Mouse (Mus musculus) forebrain, postnatal 0 days (tissue): ENCODE data around the gene Chst8. TPM values are rescaled to one million over a fixed set of nuclear protein-coding genes. Genes with fewer than 3 reads are reported as not detected.

ENCODE experiments used
- ATAC-seq: fragments of 200-750 bp; cut with Nextera tagmentation; 2 replicates; pipeline ENCODE4 v1.8.0; 2017; ENCODE audit warnings: mild to moderate bottlenecking, moderate library complexity
- DNase-seq: peaks from one replicate; pipeline ENCODE4 v3.0.0-alpha.2; 2015
- H3K27ac ChIP-seq: fragments of 300-500 bp; sonication (generic); 2 replicates; pipeline ENCODE4 v1.5.1; 2014; ENCODE audit warnings: low read depth, mild to moderate bottlenecking, antibody characterized with exemption, low read length, moderate library complexity, mixed read lengths
- H3K27me3 ChIP-seq: fragments of 300-500 bp; sonication (generic); 2 replicates; pipeline ENCODE4 v1.6.1; 2014; ENCODE audit warnings: mild to moderate bottlenecking, low read length, mixed read lengths; ENCODE audit not compliant: insufficient read depth
- H3K36me3 ChIP-seq: fragments of 300-500 bp; sonication (generic); 2 replicates; pipeline ENCODE4 v1.6.1; 2014; ENCODE audit warnings: mild to moderate bottlenecking, moderate library complexity; ENCODE audit not compliant: insufficient read depth
- H3K4me1 ChIP-seq: fragments of 300-500 bp; sonication (generic); 2 replicates; pipeline ENCODE4 v1.6.1; 2014; ENCODE audit warnings: antibody characterized with exemption; ENCODE audit not compliant: insufficient read depth
- H3K4me2 ChIP-seq: fragments of 300-500 bp; sonication (generic); 2 replicates; pipeline ENCODE4 v1.6.1; 2014; ENCODE audit warnings: low read depth, mild to moderate bottlenecking, moderate library complexity
- H3K4me3 ChIP-seq: fragments of 300-500 bp; sonication (generic); 2 replicates; pipeline ENCODE4 v1.5.1; 2014; ENCODE audit warnings: low read depth, low read length, mixed read lengths
- H3K9ac ChIP-seq: fragments of 300-500 bp; sonication (generic); 2 replicates; pipeline ENCODE4 v1.6.1; 2014; ENCODE audit warnings: mild to moderate bottlenecking
- H3K9me3 ChIP-seq: fragments of 300-500 bp; sonication (generic); 2 replicates; pipeline ENCODE4 v1.6.1; 2016; ENCODE audit warnings: low read length
- CTCF ChIP-seq: sonication (generic); IDR thresholded peaks from 2 replicates; pipeline ENCODE4 v1.5.1; 2016; ENCODE audit warnings: antibody characterized with exemption, control low read depth, low read depth
- WGBS: fragments of 180-500 bp; shearing (Covaris S2); extraction: QIAGEN DNeasy Blood & Tissue Kit; methylation state at CpG from one replicate; pipeline ENCODE4 v1.1.7; 2014; 5-methylcytosine and 5-hydroxymethylcytosine counted together
- polyA plus RNA-seq: library from polyadenylated mRNA; unstranded; fragments of >200 nt; fragmentation: Nextera tagmentation; extraction: Ambion mirVana; gene quantifications from 2 replicates; pipeline ENCODE4 v1.2.1, GENCODE M21; 2015
- total RNA-seq: library from RNA; depleted of rRNA; stranded (reverse); fragments of >200 nt; gene quantifications from 2 replicates; pipeline ENCODE4 v1.2.3, GENCODE M21; 2014

Chst8 gene
- total and polyA plus RNA-seq, 2 experiments from 2014 or later = 14.2 to 22.2 TPM

DNA sequence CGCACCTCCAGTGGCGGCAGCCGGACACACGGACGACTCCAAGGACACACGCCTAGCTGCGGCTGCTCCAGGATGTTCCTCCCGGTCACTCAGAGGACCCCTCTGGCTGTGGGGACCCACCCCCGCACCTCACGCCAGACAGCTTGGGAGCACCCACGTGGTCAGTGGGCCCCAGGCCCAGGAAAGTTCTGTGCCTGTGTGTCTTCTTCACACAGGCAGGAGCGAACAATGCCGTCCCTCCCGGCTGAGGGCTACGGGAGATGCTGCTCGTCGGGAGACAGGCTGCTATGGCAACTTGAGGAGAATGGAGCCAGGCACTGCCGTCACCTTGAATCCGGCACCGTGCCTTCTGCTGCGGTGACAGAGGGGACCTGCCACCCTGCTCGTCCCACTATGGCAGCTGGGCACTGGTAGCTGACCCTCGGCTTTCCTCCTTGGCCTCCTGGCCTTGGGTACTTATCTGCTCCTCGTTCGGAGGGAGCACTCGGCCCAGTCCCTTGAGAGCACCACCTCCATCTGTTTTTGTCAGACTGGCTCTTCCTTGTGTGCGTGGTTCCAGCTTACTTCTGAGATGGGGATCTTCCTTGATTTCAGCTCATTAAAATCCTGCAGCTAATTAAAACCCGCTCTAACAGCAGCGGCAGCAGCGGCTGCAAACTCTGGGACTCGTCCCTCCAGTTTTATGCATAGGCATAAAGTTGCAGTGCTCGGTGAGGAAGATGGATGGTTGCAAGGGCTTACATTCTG is 59.2 kb downstream of the Chst8 start:
- Histone ChIP-seq H3K9ac (0 out of 2 replicates have a peak overlapping the region, but pooled peaks have one; percentile 22), H3K36me3 (no peaks in the 10 kb centered on the region), H3K4me1 (no peaks in the 10 kb centered on the region; the same call in 1 of the 2 replicates), H3K4me2 (peak overlapping the region; percentile 27), H3K4me3 (no peak overlapping the region; the same call in 1 of the 2 replicates), H3K27me3 (no peaks in the 10 kb centered on the region), H3K27ac (no peak overlapping the region), H3K9me3 (no peaks in the 10 kb centered on the region)
- TF ChIP-seq CTCF = no peak
- DNase-seq = peak; percentile 61
- WGBS = 43% methylated on average over 32 of the region's 32 CpGs
- ATAC-seq = peak; percentile 81

DNA sequence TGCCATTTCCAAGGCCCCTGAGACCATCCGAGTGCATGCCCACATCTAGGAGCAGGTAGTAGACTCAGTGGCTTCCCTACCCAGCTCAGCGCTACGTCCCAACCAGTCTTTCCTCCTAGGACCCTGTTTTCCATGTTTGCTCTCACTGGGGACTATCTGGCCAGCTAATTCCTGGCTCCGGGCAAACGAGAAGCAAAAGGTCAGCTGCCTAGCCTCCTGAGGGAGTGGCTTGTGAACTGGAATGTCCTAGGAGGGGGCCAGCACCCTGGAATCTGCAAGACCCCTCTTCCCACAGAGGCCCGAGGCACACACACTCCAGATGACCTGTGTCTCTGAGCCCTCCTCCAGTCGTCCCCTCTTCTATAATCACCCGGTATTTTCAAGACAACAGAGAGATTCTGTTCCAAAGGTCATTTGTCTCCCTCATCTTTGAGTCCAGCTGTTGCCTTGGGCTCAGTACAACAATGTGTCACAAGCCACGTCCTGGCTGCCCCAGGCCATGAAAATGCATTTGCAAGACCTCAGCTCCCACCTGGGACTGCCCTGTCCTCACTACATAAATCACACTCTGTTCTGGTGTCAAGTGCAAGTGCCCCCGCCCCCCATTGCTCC is 60.3 kb downstream of the Chst8 start:
- no peak for TF ChIP-seq CTCF
- DNase-seq = no peak
- WGBS = 57% methylated on average over 10 of the region's 10 CpGs
- Histone ChIP-seq H3K4me3 (no peak overlapping the region), H3K4me1 (no peaks in the 10 kb centered on the region; the same call in 1 of the 2 replicates), H3K9ac (no peak overlapping the region), H3K27me3 (no peaks in the 10 kb centered on the region), H3K9me3 (no peaks in the 10 kb centered on the region), H3K36me3 (no peaks in the 10 kb centered on the region), H3K27ac (no peak overlapping the region), H3K4me2 (no peak overlapping the region)
- ATAC-seq = no peak

DNA sequence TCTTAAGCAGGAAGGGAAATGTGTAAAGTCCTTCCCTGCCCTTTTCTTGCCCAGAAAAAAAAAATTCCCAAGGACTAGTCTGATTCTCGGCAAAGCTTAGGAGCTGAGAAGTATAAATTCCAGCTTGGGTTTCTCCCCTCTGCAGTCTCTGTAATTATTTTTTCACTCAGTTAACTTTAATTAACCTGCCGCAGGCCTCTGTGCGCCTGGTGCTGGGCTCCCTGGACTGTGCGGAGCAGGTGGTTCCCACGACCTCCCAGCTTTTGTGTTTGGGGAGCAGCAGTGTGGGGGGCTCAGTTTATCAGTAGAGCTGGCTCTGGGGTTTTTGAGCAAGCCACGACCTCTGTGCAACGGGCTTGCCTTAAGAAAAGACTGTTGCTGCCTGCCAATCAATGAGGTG is 62.2 kb downstream of the Chst8 start:
- no peaks in the 10 kb centered on the region for H3K9me3 ChIP-seq
- no peak overlapping the region for H3K4me2 ChIP-seq
- 29% methylated on average over 7 of the region's 7 CpGs for WGBS
- ATAC-seq (no peak), DNase-seq (no peak)
- no peak overlapping the region for H3K27ac ChIP-seq
- H3K27me3 ChIP-seq = no peaks in the 10 kb centered on the region
- TF ChIP-seq CTCF = no peak
- no peaks in the 10 kb centered on the region for H3K36me3 ChIP-seq
- no peak overlapping the region for H3K9ac ChIP-seq
- no peaks in the 10 kb centered on the region; the same call in 1 of the 2 replicates for H3K4me1 ChIP-seq
- no peak overlapping the region for H3K4me3 ChIP-seq

DNA sequence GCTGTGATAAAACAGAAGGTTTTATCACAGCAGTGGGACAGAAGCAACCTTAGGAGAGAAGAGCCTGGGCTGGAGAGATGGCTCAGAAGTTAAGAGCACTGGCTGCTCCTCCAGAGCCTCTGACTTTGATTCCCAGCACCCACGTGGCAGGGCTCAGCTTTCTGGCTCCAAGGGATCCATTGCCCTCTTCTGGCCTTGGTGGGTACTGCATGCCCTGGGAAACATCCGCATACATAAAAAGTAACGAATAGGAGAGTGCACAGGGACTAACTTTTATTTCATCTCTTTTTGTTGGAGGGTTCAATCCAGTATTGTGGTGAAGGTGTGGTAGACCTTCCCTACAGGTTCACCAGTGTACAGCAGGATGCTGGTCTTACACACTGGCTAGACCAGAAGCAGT is 62.8 kb downstream of the Chst8 start:
- Histone ChIP-seq H3K36me3 (no peaks in the 10 kb centered on the region), H3K9ac (no peak overlapping the region), H3K4me1 (no peaks in the 10 kb centered on the region; the same call in 1 of the 2 replicates), H3K9me3 (no peaks in the 10 kb centered on the region), H3K4me2 (no peak overlapping the region), H3K4me3 (no peak overlapping the region), H3K27me3 (no peaks in the 10 kb centered on the region), H3K27ac (no peak overlapping the region)
- TF ChIP-seq CTCF = peak; percentile 53
- ATAC-seq (no peak), DNase-seq (no peak)
- 43% methylated on average over 3 of the region's 3 CpGs for WGBS

DNA sequence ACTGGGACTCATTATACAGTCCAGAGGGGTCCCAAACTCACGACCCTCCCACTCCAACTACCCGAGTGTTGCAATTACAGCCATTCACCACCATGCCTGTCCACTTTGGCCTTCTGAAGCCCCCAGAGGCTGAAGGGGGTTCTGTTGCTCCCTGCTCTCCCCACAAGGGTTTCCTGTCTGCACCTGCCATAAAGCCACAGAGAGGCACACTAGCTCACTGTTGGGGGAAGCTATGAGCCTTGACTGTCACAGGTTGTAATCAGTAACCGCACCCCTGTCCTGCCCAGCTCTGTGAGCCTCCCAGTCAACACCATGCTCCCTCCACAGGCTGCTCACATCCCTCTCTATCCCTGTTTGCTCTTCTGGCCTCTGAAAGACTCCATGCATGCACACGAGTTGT is 64.0 kb downstream of the Chst8 start:
- no peak overlapping the region for H3K4me2 ChIP-seq
- no peaks in the 10 kb centered on the region for H3K36me3 ChIP-seq
- H3K4me3 ChIP-seq = no peak overlapping the region
- H3K27me3 ChIP-seq = no peaks in the 10 kb centered on the region
- ATAC-seq (no peak), DNase-seq (no peak)
- no peaks in the 10 kb centered on the region; the same call in 1 of the 2 replicates for H3K4me1 ChIP-seq
- H3K9me3 ChIP-seq = no peaks in the 10 kb centered on the region
- WGBS = 80% methylated on average over 4 of the region's 4 CpGs
- H3K27ac ChIP-seq = no peak overlapping the region
- H3K9ac ChIP-seq = no peak overlapping the region
- TF ChIP-seq CTCF = no peak

DNA sequence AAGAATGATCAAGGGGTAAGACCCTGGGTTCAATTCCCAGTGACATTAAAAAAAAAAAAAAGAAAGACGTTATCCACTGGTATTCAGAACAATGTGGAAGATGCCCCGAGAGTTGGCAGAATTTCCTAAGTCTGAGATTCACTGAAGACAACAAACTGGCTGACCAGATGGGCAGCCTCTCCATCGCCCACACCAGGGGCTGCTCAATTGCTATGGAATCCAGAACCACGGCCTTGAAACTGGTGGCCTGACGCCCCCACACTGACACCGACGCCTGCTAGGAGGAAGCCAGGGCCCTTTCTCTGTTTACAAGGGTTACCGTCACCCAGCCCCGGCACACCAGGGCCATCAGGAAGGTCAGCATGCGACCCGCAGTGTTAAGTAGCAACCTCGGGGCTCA is 64.8 kb downstream of the Chst8 start:
- ATAC-seq = no peak
- no peak for TF ChIP-seq CTCF
- 84% methylated on average over 12 of the region's 12 CpGs for WGBS
- H3K4me3 ChIP-seq = no peak overlapping the region
- no peak overlapping the region for H3K4me2 ChIP-seq
- H3K27me3 ChIP-seq = no peaks in the 10 kb centered on the region
- H3K4me1 ChIP-seq = no peaks in the 10 kb centered on the region
- no peak for DNase-seq
- no peak overlapping the region for H3K27ac ChIP-seq
- no peak overlapping the region for H3K9ac ChIP-seq
- H3K9me3 ChIP-seq = no peaks in the 10 kb centered on the region
- no peaks in the 10 kb centered on the region for H3K36me3 ChIP-seq

DNA sequence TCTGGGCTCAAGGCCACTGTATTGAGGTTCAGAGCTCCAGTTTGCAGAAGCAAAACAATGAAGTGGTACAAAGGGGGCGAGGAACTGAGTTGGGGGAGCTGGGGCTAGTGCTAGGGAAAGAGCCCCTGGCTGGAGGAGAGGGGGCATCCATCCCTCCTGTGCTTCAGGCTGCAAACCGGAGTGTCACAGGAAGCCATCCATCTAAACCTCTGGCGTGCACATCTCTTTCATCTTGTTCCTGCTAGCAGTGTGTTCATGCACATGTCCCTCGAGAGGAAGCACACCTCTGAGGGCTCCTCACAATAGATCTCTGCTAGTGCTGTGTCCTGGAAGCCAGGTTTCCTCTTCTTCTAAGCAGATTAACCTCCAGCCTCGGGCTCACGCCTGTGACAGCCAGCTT is 65.9 kb downstream of the Chst8 start:
- TF ChIP-seq CTCF = no peak
- ATAC-seq (no peak), DNase-seq (no peak)
- no peaks in the 10 kb centered on the region for H3K27me3 ChIP-seq
- H3K9ac ChIP-seq = no peak overlapping the region
- H3K9me3 ChIP-seq = no peaks in the 10 kb centered on the region
- H3K4me1 ChIP-seq = no peaks in the 10 kb centered on the region
- 54% methylated on average over 6 of the region's 6 CpGs for WGBS
- no peak overlapping the region for H3K4me2 ChIP-seq
- no peaks in the 10 kb centered on the region for H3K36me3 ChIP-seq
- no peak overlapping the region for H3K4me3 ChIP-seq
- no peak overlapping the region for H3K27ac ChIP-seq
